Mouse (Mus musculus) midbrain, embryonic 11.5 days (tissue): ENCODE measurements at regions not wholly inside any gene's neighbourhood (a gene's known extent, or its start where the extent isn't known, plus 50 kb on each side); places are given as distances from the start of the nearest gene placed in this dataset.
"Not testable (repeated sequence)": the region's sequence is repeated elsewhere in the genome, so short reads cannot be mapped to it uniquely, and the experiment has no call there.

Source experiments
- ATAC-seq: fragments of 200-750 bp; cut with Nextera tagmentation; 2 replicates; pipeline ENCODE4 v1.8.0; 2017; ENCODE audit warnings: moderate TSS enrichment, moderate library complexity; ENCODE audit not compliant: low FRiP score
- DNase-seq: peaks from one replicate; pipeline ENCODE4 v3.0.0; 2015; ENCODE audit warnings: low spot score; ENCODE audit errors: missing footprints
- H3K27ac ChIP-seq: fragments of 300-500 bp; sonication (generic); 2 replicates; pipeline ENCODE4 v1.5.1; 2014; ENCODE audit warnings: low read depth, low read length
- H3K27me3 ChIP-seq: fragments of 300-500 bp; sonication (generic); 2 replicates; pipeline ENCODE4 v1.6.1; 2014; ENCODE audit warnings: mild to moderate bottlenecking, low read length, moderate library complexity, mixed read lengths; ENCODE audit not compliant: control insufficient read depth, insufficient read depth
- H3K36me3 ChIP-seq: fragments of 300-500 bp; sonication (generic); 2 replicates; pipeline ENCODE4 v1.6.1; 2014; ENCODE audit warnings: mild to moderate bottlenecking, low read length, moderate library complexity, mixed read lengths; ENCODE audit not compliant: control insufficient read depth, insufficient read depth
- H3K4me1 ChIP-seq: fragments of 300-500 bp; sonication (generic); 2 replicates; pipeline ENCODE4 v1.6.1; 2014; ENCODE audit warnings: low read length; ENCODE audit not compliant: control insufficient read depth, insufficient read depth
- H3K4me2 ChIP-seq: fragments of 300-500 bp; sonication (generic); 2 replicates; pipeline ENCODE4 v1.6.1; 2014; ENCODE audit warnings: mild to moderate bottlenecking, moderate library complexity
- H3K4me3 ChIP-seq: fragments of 300-500 bp; sonication (generic); 2 replicates; pipeline ENCODE4 v1.5.1; 2014; ENCODE audit warnings: low read depth, low read length
- H3K9ac ChIP-seq: fragments of 300-500 bp; sonication (generic); 2 replicates; pipeline ENCODE4 v1.6.1; 2014; ENCODE audit warnings: low read length
- H3K9me3 ChIP-seq: fragments of 300-500 bp; sonication (generic); 2 replicates; pipeline ENCODE4 v1.6.1; 2016; ENCODE audit warnings: low read length; ENCODE audit not compliant: control insufficient read depth
- WGBS: fragments of 180-500 bp; shearing (Covaris S2); extraction: QIAGEN DNeasy Blood & Tissue Kit; methylation state at CpG from one replicate; pipeline ENCODE4 v1.1.7; 2014; 5-methylcytosine and 5-hydroxymethylcytosine counted together

- WGBS, result 79% methylated on average over 2 of the region's 2 CpGs
- Histone ChIP-seq H3K9ac (no peak overlapping the region), H3K27ac (no peak overlapping the region), H3K36me3 (no peaks in the 10 kb centered on the region), H3K27me3 (no peaks in the 10 kb centered on the region), H3K9me3 (no peaks in the 10 kb centered on the region), H3K4me1 (no peaks in the 10 kb centered on the region), H3K4me2 (no peak overlapping the region), H3K4me3 (no peak overlapping the region)
- ATAC-seq, result no peak
- no peak for DNase-seq
Measured at GRCm38 (mm10) chr1:168631979-168632378, 199.9 kb upstream of the Pbx1 start.

- H3K27me3 ChIP-seq, H3K36me3 ChIP-seq, H3K4me1 ChIP-seq, H3K4me2 ChIP-seq, H3K4me3 ChIP-seq, DNase-seq, H3K9me3 ChIP-seq, H3K9ac ChIP-seq, H3K27ac ChIP-seq, ATAC-seq: not testable (repeated sequence)
- WGBS, result 82% methylated on average over 3 of the region's 3 CpGs
Measured at GRCm38 (mm10) chr1:168601967-168602366, 169.9 kb upstream of the Pbx1 start.

GRCm38 (mm10) chr1:168600461-168601160 lies 168.5 kb upstream of the Pbx1 start:
- Histone ChIP-seq H3K4me2 (no peak overlapping the region), H3K27me3 (no peaks in the 10 kb centered on the region), H3K9me3 (no peaks in the 10 kb centered on the region), H3K4me1 (peaks cover 4% of the 10 kb centered on the region; the same call in 1 of the 2 replicates), H3K4me3 (no peak overlapping the region), H3K9ac (no peak overlapping the region), H3K36me3 (no peaks in the 10 kb centered on the region), H3K27ac (no peak overlapping the region)
- WGBS, result 82% methylated on average over 6 of the region's 6 CpGs
- DNase-seq, result no peak
- no peak for ATAC-seq

- Histone ChIP-seq H3K4me3 (no peak overlapping the region), H3K36me3 (no peaks in the 10 kb centered on the region), H3K9me3 (no peaks in the 10 kb centered on the region), H3K4me1 (peaks cover 4% of the 10 kb centered on the region; the same call in 1 of the 2 replicates), H3K27me3 (no peaks in the 10 kb centered on the region), H3K4me2 (peak overlapping the region; percentile 12; the same call in 1 of the 2 replicates), H3K9ac (no peak overlapping the region), H3K27ac (no peak overlapping the region)
- no peak; the same call in 1 of the 2 replicates for ATAC-seq
- DNase-seq, result no peak
- WGBS, result 31% methylated on average over 11 of the region's 11 CpGs
Measured at GRCm38 (mm10) chr1:168598191-168598667, 166.2 kb upstream of the Pbx1 start.

GRCm38 (mm10) chr1:168597495-168597894 lies 165.4 kb upstream of the Pbx1 start:
- DNase-seq, result no peak
- WGBS, result 47% methylated on average over 5 of the region's 5 CpGs
- peaks cover 4% of the 10 kb centered on the region; the same call in 1 of the 2 replicates for H3K4me1 ChIP-seq
- no peak overlapping the region for H3K4me3 ChIP-seq
- H3K9ac ChIP-seq, result no peak overlapping the region
- H3K27ac ChIP-seq, result no peak overlapping the region
- no peak overlapping the region for H3K4me2 ChIP-seq
- no peaks in the 10 kb centered on the region for H3K36me3 ChIP-seq
- no peak for ATAC-seq
- H3K9me3 ChIP-seq, result no peaks in the 10 kb centered on the region
- H3K27me3 ChIP-seq, result no peaks in the 10 kb centered on the region

GRCm38 (mm10) chr1:168584137-168584536 lies 152.1 kb upstream of the Pbx1 start:
- no peak overlapping the region for H3K4me2 ChIP-seq
- no peaks in the 10 kb centered on the region for H3K27me3 ChIP-seq
- no peaks in the 10 kb centered on the region for H3K36me3 ChIP-seq
- no peak overlapping the region for H3K4me3 ChIP-seq
- no peaks in the 10 kb centered on the region for H3K4me1 ChIP-seq
- H3K9me3 ChIP-seq, result no peaks in the 10 kb centered on the region
- no peak overlapping the region for H3K27ac ChIP-seq
- no peak overlapping the region for H3K9ac ChIP-seq
- ATAC-seq, result no peak
- 86% methylated on average over 3 of the region's 3 CpGs for WGBS
- no peak for DNase-seq

- H3K36me3 ChIP-seq, result no peaks in the 10 kb centered on the region
- H3K4me1 ChIP-seq, result no peaks in the 10 kb centered on the region
- H3K9ac ChIP-seq, result no peak overlapping the region
- H3K4me2 ChIP-seq, result no peak overlapping the region
- H3K27ac ChIP-seq, result no peak overlapping the region
- H3K9me3 ChIP-seq, result no peaks in the 10 kb centered on the region
- DNase-seq, result no peak
- WGBS, result 58% methylated on average over 5 of the region's 5 CpGs
- no peak overlapping the region for H3K4me3 ChIP-seq
- ATAC-seq, result no peak
- no peaks in the 10 kb centered on the region for H3K27me3 ChIP-seq
Measured at GRCm38 (mm10) chr1:168582434-168582833, 150.4 kb upstream of the Pbx1 start.

GRCm38 (mm10) chr1:168569930-168570515 lies 138.0 kb upstream of the Pbx1 start:
- no peak overlapping the region for H3K27ac ChIP-seq
- peaks cover 2% of the 10 kb centered on the region; the same call in 1 of the 2 replicates for H3K4me1 ChIP-seq
- ATAC-seq (no peak), DNase-seq (peak; percentile 84)
- H3K9ac ChIP-seq, result no peak overlapping the region
- no peaks in the 10 kb centered on the region for H3K36me3 ChIP-seq
- H3K4me3 ChIP-seq, result no peak overlapping the region
- no peaks in the 10 kb centered on the region for H3K27me3 ChIP-seq
- H3K4me2 ChIP-seq, result no peak overlapping the region
- H3K9me3 ChIP-seq, result no peaks in the 10 kb centered on the region
- WGBS, result 23% methylated on average over 5 of the region's 5 CpGs

GRCm38 (mm10) chr1:168552394-168552793 lies 120.3 kb upstream of the Pbx1 start:
- DNase-seq, result no peak
- Histone ChIP-seq H3K4me1 (peaks cover 3% of the 10 kb centered on the region), H3K36me3 (no peaks in the 10 kb centered on the region), H3K9ac (no peak overlapping the region), H3K4me2 (no peak overlapping the region), H3K9me3 (no peaks in the 10 kb centered on the region), H3K27ac (no peak overlapping the region), H3K27me3 (no peaks in the 10 kb centered on the region), H3K4me3 (no peak overlapping the region)
- ATAC-seq, result no peak
- 89% methylated on average over 3 of the region's 3 CpGs for WGBS
